Mouse (Mus musculus) heart, adult 11 months (tissue): ENCODE measurements around the gene Abhd4.

Source experiments
- DNase-seq: peaks from one replicate; pipeline ENCODE4 v3.0.0; 2022

The Abhd4 gene

DNA sequence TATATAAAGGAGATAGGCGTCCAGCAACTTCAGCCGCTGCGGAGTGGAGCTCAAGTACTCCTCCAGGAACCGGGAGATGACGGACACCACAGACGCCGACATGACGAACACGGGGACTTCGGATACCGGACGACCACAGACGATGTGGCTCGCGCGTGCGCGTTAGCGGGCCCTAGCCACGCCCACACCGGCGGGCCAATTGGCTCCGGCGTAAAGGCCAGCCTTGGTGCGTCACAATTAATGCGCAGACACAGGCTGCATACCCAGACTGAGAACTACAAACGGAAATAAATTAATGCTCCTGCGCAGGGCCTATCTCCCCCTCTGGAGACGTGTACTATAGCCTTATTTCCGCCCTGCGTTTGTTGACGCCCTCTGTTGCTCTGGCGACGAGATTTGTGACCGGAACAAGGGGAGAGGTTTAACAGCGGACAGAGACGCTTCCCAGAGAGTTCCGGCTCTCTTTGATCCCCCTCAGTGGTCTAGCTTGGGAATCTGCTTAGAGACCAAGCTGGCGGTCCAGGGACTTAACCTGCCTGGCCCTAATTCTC lies at the start of gene Abhd4, which contains the start of gene Dad1:
Gene Abhd4, plus strand, starts transcription at position 448 of the 551 bp plus-strand sequence.
Gene Dad1, minus strand, starts transcription at position 364 of the 551 bp plus-strand sequence.
- peak; percentile 100 for DNase-seq

DNA sequence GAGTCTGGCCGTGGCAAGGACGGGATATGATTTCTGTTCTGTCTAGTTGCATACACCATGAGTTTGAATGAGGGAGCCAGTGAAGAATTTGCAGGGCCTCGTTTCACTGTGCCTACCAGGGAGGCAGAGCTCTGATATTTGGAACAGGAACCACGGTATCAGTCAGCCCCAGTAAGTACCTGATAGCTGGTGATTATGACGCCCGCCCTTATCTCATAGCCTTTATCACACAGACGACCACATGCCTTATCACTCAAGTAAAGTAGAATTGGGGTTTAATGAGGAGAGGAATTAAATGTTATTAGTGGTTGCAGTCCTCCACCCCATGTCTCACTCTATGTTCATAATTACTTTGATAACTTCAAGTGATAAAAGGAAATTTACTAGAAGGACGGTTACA lies 49.7 kb upstream of the Abhd4 start:
- no peak for DNase-seq

GRCm38 (mm10) chr14:54204786-54205185 lies 49.2 kb upstream of the Abhd4 start:
- no peak for DNase-seq

- peak; percentile 55 for DNase-seq
These were observed 48.1 kb upstream of the Abhd4 start for GRCm38 (mm10) chr14:54205904-54206303.

DNA sequence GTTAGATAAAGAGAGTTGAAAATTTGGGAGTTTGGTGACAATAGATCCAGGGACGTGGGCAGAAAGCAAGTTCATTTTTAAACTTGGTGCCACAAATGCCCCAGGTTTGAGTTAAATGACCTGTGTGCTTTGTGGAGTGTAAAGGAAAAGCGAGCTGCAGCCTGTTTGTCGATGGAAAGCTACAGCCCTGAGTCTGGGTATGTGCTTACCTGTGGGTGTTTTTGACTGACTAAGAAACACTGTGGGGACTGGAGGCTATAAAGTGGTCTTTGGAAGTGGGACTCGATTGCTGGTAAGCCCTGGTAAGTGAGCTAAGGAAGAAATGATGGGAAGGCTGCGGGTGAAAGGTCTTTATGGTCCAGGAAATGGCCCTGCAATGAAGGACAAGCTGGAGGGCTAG lies 47.7 kb upstream of the Abhd4 start:
- DNase-seq, result peak; percentile 77

- peak; percentile 55 for DNase-seq
These were observed 47.0 kb upstream of the Abhd4 start for GRCm38 (mm10) chr14:54206750-54207550.

- peak; percentile 35 for DNase-seq
These were observed 46.1 kb upstream of the Abhd4 start for GRCm38 (mm10) chr14:54207924-54208323.

GRCm38 (mm10) chr14:54208741-54209140 lies 45.2 kb upstream of the Abhd4 start:
- peak; percentile 44 for DNase-seq

GRCm38 (mm10) chr14:54209932-54210331 lies 44.1 kb upstream of the Abhd4 start:
- peak; percentile 70 for DNase-seq

GRCm38 (mm10) chr14:54210401-54210800 lies 43.6 kb upstream of the Abhd4 start:
- no peak for DNase-seq

- peak; percentile 84 for DNase-seq
These were observed 42.8 kb upstream of the Abhd4 start for GRCm38 (mm10) chr14:54211199-54211598.

- DNase-seq, result peak; percentile 46
These were observed 42.2 kb upstream of the Abhd4 start for GRCm38 (mm10) chr14:54211755-54212154.

- DNase-seq, result peak; percentile 36
These were observed 40.3 kb upstream of the Abhd4 start for GRCm38 (mm10) chr14:54213734-54214133.

GRCm38 (mm10) chr14:54214477-54214876 lies 39.5 kb upstream of the Abhd4 start:
- peak; percentile 94 for DNase-seq

GRCm38 (mm10) chr14:54214901-54215300 lies 39.1 kb upstream of the Abhd4 start:
- DNase-seq, result peak; percentile 93

- DNase-seq, result no peak
These were observed 37.9 kb upstream of the Abhd4 start for GRCm38 (mm10) chr14:54216126-54216525.

- DNase-seq, result no peak
These were observed 35.8 kb upstream of the Abhd4 start for GRCm38 (mm10) chr14:54218233-54218632.

DNA sequence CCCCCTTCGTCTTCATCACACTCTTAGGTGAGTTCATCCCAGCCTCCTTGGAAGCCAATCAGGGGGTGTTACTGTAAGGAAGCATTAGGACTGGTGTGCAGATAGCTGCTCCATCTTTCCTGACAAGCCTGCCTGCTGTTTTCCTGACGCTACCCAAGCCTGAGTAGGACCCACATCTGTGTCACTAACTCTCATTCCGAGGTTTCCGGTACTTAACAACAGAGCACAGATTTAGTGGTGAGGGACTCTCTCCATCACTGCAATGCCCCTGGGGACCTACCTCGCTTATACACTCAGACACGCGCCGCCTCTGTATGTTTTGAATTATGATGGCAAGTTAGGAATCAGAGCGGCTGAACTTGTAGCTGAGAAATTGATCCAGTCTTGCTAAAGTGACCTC lies 35.3 kb upstream of the Abhd4 start:
- peak; percentile 77 for DNase-seq

GRCm38 (mm10) chr14:54219256-54219655 lies 34.7 kb upstream of the Abhd4 start:
- DNase-seq, result peak; percentile 61

DNA sequence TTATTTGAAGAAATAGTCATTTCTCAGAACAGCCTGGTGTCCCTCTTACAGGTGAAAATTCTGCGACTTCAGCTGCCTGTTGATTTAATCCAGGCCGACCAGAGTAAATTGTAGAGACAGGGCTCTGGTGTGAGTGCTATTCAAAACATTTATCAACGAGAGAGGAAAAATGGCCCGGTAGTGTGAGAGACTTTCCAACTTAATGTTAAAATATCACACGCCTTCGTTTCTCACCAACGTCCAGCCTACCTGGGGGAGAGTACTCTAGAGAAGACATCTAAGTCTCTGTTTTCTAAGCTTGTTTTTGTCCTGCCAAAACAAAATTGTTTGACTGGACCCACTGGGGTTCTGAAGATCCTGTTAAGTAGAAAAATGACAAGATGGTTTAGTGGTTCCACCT lies 34.1 kb upstream of the Abhd4 start:
- DNase-seq, result peak; percentile 54

DNA sequence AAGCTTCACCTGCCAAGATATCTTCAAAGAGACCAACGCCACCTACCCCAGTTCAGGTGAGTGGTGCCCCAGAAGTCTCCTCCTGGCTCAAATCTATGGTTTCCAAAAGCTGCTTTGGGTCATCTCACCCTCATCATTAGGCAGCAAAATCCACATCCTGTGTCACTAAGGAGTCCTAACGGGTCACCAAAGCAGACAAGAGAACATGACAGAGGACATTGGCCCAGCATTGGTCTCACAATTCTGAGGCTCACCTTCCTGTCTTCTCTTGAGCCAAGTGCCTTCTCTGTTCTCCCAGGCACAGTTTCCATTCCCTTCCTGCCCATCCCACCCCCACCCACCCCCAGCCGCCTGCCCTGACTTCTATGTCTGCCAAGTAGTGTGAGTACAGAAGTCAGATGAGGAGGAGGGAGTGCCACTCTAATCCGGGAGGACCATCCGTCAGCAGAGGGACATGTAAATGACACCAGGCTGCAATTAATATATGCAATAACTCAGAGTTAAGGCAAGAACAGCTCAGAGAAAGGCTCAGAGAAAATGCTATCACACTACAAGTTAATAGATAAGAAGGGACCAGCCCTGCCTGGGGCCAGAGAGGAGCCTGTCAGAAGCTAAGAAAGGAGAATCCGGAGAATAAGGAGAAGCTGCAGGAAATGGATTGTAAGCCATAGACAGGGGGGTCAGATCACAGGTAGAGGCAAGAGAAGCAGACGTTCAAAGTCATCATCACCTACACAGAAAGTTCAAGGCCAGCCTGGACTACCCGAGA lies 33.1 kb upstream of the Abhd4 start:
- peak; percentile 72 for DNase-seq

- DNase-seq, result peak; percentile 50
These were observed 32.3 kb upstream of the Abhd4 start for GRCm38 (mm10) chr14:54221641-54222040.

DNA sequence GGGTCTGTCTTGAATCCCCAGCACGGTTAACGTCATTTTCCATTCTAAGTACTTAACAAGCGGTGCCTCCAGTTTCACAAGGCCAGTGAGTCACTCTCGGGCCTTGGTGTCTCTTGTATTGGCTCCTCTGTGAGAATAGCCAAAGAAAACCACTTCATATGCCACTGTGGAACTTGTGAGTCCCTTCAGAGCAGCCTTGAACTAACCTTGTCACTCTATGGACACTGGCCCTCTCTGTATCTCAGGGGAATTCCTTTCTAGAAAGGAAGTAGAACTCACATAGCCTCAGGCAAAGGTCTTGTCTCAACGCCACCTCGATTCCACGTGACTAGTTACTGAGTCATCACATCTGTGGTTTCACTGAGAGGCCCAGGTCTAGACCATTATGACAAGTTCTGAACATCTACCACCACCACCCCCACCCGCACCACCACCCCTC lies 31.7 kb upstream of the Abhd4 start:
- DNase-seq, result no peak
